Mouse (Mus musculus) forebrain, embryonic 12.5 days (tissue): ENCODE measurements around the gene Gpr157. TPM values are rescaled to one million over a fixed set of nuclear protein-coding genes. Genes with fewer than 3 reads are reported as not detected.

Source experiments
- ATAC-seq: fragments of 200-750 bp; cut with Nextera tagmentation; 2 replicates; pipeline ENCODE4 v1.8.0; 2017; ENCODE audit warnings: moderate TSS enrichment; ENCODE audit not compliant: low FRiP score
- H3K27ac ChIP-seq: fragments of 300-500 bp; sonication (generic); 2 replicates; pipeline ENCODE4 v1.5.1; 2016; ENCODE audit warnings: mild to moderate bottlenecking
- H3K27me3 ChIP-seq: fragments of 300-500 bp; sonication (generic); 2 replicates; pipeline ENCODE4 v1.6.1; 2016; ENCODE audit warnings: mild to moderate bottlenecking
- H3K36me3 ChIP-seq: fragments of 300-500 bp; sonication (generic); replicated peaks from 2 replicates; pipeline ENCODE4 v1.6.1; 2016; ENCODE audit warnings: mild to moderate bottlenecking
- H3K4me1 ChIP-seq: fragments of 300-500 bp; sonication (generic); 2 replicates; pipeline ENCODE4 v1.6.1; 2016
- H3K4me2 ChIP-seq: fragments of 300-500 bp; sonication (generic); 2 replicates; pipeline ENCODE4 v1.6.1; 2016; ENCODE audit warnings: mild to moderate bottlenecking, moderate library complexity
- H3K4me3 ChIP-seq: fragments of 300-500 bp; sonication (generic); replicated peaks from 2 replicates; pipeline ENCODE4 v1.5.1; 2016; ENCODE audit warnings: mild to moderate bottlenecking
- H3K9ac ChIP-seq: fragments of 300-500 bp; sonication (generic); 2 replicates; pipeline ENCODE4 v1.6.1; 2016; ENCODE audit warnings: mild to moderate bottlenecking
- H3K9me3 ChIP-seq: fragments of 300-500 bp; sonication (generic); 2 replicates; pipeline ENCODE4 v1.6.1; 2016
- WGBS: fragments of 180-500 bp; shearing (Covaris S2); methylation state at CpG from one replicate; pipeline ENCODE4 v1.1.7; 2016; 5-methylcytosine and 5-hydroxymethylcytosine counted together
- polyA plus RNA-seq: library from polyadenylated mRNA; unstranded; fragments of >200 nt; fragmentation: Nextera tagmentation; extraction: Ambion mirVana; gene quantifications from 2 replicates; pipeline ENCODE4 v1.2.1, GENCODE M21; 2016

Gene Gpr157
- polyA plus RNA-seq, 1 experiment from 2014 or later, result 0.54 TPM

DNA sequence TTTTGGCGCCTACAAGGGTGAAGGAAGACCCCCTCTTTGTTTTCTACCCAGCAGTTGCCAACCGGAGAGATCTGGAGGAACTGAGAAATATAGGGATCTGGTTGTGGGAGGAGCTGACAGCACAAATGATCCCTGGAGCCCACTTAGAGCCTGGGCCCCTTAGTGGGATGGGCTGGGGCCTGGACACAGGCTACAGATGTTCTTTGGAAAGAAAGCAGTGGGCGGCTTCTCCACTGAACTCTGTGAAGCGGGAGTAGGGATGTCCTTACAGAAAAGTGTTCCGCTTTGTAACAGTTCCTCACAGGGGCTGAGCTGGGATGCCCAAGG is 7.3 kb downstream of the Gpr157 start:
- WGBS, result 4% methylated on average over 5 of the region's 5 CpGs
- H3K36me3 ChIP-seq, result no peaks in the 10 kb centered on the region

DNA sequence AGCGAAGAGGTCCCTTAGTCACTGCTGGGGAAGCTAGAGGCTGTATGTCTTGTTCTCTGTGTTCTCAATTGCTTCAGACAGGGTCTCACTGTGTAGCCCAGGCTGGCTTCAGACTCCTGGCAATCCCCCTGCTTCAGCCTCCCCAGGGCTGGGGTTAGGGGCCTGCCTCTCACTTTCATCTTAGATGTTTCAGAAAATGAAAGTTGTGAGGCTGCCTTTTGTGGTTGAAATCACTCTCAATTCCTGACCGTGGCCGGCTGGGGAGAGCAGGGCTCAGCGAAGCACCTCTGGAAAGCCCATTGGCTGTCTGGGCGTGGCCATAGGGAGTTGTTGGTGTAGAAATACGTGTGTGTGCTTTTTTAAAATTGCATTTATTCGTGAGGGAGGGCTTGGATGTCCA is 9.1 kb downstream of the Gpr157 start:
- Histone ChIP-seq H3K4me1 (peaks cover 12% of the 10 kb centered on the region), H3K9me3 (no peaks in the 10 kb centered on the region), H3K27me3 (peaks cover 78% of the 10 kb centered on the region), H3K4me3 (no peak overlapping the region), H3K27ac (no peak overlapping the region), H3K36me3 (no peaks in the 10 kb centered on the region), H3K9ac (no peak overlapping the region), H3K4me2 (no peak overlapping the region)
- 79% methylated on average over 7 of the region's 7 CpGs for WGBS
- no peak for ATAC-seq

More for the DNA sequence above, 7.3 kb downstream of the Gpr157 start:
- Histone ChIP-seq H3K9ac (no peak overlapping the region), H3K27ac (no peak overlapping the region), H3K4me1 (peaks cover 12% of the 10 kb centered on the region), H3K4me2 (no peak overlapping the region), H3K4me3 (no peak overlapping the region), H3K9me3 (no peaks in the 10 kb centered on the region), H3K27me3 (peaks cover 85% of the 10 kb centered on the region)
- ATAC-seq, result no peak

DNA sequence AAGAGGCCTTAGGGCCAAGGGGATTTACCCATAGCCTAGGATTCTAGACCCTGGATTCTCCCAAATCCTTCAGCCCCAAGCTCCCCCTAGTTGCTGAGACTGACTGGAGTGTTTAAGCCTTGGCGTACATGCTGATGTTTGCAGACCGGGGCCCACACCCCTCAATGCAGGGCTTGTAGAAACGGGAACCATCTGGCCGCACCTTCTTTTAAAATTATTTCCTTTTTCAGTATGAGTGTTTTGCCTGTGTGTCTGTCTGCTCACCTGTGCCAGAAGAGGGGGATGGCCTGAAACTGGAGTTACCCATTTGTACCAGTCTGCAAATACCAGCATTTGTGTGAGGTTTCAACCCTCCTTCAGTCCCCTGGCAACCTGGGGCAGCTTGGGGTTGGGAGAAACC is 10.7 kb downstream of the Gpr157 start:
- Histone ChIP-seq H3K36me3 (no peaks in the 10 kb centered on the region), H3K4me2 (no peak overlapping the region), H3K27me3 (peaks cover 63% of the 10 kb centered on the region), H3K4me1 (peaks cover 12% of the 10 kb centered on the region), H3K27ac (no peak overlapping the region), H3K4me3 (no peak overlapping the region), H3K9ac (no peak overlapping the region), H3K9me3 (no peaks in the 10 kb centered on the region)
- ATAC-seq, result no peak
- WGBS, result 90% methylated on average over 4 of the region's 4 CpGs

DNA sequence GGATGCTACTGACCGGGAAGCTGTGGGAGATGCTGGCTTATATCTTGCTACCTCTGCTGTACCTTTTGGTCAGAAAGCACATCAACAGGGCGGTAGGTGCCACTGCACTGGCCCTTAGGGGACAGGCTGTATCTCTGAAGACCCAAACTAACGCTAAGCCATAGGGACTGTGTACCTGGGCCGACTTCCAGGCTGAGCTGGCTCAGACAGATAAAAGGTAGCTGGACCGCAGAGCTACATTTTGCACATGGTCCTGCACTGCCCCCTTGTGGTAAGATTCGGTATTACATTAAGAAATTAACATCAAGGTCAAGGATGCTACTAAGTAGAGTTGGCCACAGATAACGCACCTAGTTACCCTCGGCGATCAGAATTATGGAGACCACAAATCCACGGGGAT is 11.7 kb downstream of the Gpr157 start:
- peaks cover 56% of the 10 kb centered on the region for H3K27me3 ChIP-seq
- H3K27ac ChIP-seq, result no peak overlapping the region
- peak; percentile 81 for ATAC-seq
- H3K4me1 ChIP-seq, result peaks cover 11% of the 10 kb centered on the region
- no peak overlapping the region for H3K4me3 ChIP-seq
- H3K9ac ChIP-seq, result no peak overlapping the region
- no peaks in the 10 kb centered on the region for H3K36me3 ChIP-seq
- no peak overlapping the region for H3K4me2 ChIP-seq
- WGBS, result 19% methylated on average over 10 of the region's 10 CpGs
- H3K9me3 ChIP-seq, result no peaks in the 10 kb centered on the region

DNA sequence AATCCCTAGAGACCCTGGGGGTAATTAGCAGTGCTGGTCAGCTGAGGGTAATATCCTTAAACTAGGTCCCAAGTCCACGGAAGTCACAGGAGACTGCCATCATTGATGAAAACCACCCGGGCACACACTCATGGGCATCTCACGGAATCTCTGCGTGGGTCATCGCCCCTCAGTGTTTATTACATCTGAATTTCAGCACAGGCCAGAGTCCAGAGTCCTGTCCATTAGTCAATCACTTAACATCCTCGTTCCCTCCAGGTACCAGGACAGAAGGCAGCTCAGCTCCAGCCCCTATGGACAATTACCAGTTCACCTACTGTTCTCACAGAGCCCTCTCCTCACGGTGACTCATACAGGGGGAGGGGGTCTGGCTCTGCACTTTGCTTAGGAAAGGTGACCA is 15.7 kb downstream of the Gpr157 start:
- ATAC-seq, result no peak
- Histone ChIP-seq H3K9me3 (no peaks in the 10 kb centered on the region), H3K9ac (no peak overlapping the region), H3K27ac (no peak overlapping the region), H3K4me1 (no peaks in the 10 kb centered on the region), H3K4me3 (no peak overlapping the region), H3K4me2 (no peak overlapping the region), H3K27me3 (peaks cover 21% of the 10 kb centered on the region), H3K36me3 (no peaks in the 10 kb centered on the region)
- WGBS, result 88% methylated on average over 7 of the region's 7 CpGs

DNA sequence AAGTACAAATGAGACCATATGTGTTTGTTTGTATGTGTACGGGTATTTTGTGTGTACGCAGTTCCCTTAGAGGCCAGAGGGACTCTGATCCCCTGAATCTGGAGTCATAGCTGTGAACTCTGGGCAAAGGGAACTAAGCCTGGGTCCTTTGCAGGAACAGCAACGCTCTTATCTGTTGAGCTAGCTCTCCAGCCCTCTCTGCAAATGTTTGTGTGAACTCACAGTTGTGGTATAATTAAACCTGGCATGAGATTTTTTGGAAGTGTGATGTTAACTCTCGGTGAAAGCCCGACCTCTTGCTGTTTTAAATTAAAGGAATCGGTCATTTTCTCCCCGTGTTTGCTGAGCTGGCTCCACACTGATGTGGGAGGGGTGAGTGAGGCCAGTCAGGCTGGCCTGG is 18.5 kb downstream of the Gpr157 start:
- no peaks in the 10 kb centered on the region for H3K36me3 ChIP-seq
- H3K9me3 ChIP-seq, result no peaks in the 10 kb centered on the region
- ATAC-seq, result no peak
- no peak overlapping the region for H3K9ac ChIP-seq
- 74% methylated on average over 7 of the region's 7 CpGs for WGBS
- H3K27ac ChIP-seq, result no peak overlapping the region
- peaks cover 2% of the 10 kb centered on the region for H3K27me3 ChIP-seq
- H3K4me3 ChIP-seq, result no peak overlapping the region
- H3K4me1 ChIP-seq, result no peaks in the 10 kb centered on the region
- no peak overlapping the region for H3K4me2 ChIP-seq

DNA sequence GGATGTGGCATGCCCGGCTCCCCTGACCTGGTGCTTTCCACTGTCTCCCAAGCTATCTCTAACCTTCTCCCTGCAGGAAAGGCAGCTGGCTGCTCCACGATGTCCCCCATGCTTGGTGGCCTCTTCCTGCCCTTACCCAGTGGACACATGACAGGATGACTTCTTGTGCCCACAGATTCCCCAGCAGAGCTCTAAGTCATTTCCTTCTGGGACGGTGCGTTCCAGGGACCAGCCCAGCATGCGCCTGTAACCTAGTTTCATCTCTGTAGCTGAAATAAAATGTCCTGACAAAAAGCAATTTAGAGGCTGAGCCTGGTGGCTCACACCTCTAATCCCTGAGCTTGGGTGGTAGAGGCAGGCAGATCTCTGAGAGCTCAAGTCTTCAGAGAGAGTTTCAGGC is 19.5 kb downstream of the Gpr157 start:
- H3K27ac ChIP-seq, result no peak overlapping the region
- H3K36me3 ChIP-seq, result no peaks in the 10 kb centered on the region
- ATAC-seq, result no peak
- H3K4me1 ChIP-seq, result no peaks in the 10 kb centered on the region
- WGBS, result 79% methylated on average over 5 of the region's 5 CpGs
- no peak overlapping the region for H3K4me2 ChIP-seq
- H3K27me3 ChIP-seq, result no peaks in the 10 kb centered on the region
- no peaks in the 10 kb centered on the region for H3K9me3 ChIP-seq
- H3K4me3 ChIP-seq, result no peak overlapping the region
- no peak overlapping the region for H3K9ac ChIP-seq

DNA sequence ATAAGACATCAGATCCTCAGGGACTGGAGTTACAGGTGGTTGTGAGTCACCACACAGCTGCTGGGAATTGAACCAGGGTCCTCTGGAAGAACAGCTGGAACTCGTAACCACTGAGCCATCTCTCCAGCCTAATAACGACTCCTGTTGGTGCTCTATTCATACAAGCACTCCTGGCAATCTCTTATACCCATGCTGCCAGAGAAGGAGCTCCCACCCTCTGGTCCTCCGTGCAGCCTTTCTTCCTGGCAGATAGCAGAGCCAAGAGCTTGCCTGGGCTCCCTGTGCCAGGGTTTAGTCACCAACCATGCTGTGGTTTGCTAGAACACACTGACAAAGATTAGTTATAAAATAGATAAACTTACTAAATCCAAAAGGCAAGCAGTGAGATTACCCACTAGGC is 22.5 kb downstream of the Gpr157 start:
- Histone ChIP-seq H3K9me3 (no peaks in the 10 kb centered on the region), H3K4me1 (peaks cover 5% of the 10 kb centered on the region; the same call in 1 of the 2 replicates), H3K27me3 (no peaks in the 10 kb centered on the region), H3K9ac (no peak overlapping the region), H3K4me2 (no peak overlapping the region), H3K4me3 (no peak overlapping the region), H3K36me3 (no peaks in the 10 kb centered on the region), H3K27ac (no peak overlapping the region)
- ATAC-seq, result no peak
- 71% methylated on average over 3 of the region's 3 CpGs for WGBS

DNA sequence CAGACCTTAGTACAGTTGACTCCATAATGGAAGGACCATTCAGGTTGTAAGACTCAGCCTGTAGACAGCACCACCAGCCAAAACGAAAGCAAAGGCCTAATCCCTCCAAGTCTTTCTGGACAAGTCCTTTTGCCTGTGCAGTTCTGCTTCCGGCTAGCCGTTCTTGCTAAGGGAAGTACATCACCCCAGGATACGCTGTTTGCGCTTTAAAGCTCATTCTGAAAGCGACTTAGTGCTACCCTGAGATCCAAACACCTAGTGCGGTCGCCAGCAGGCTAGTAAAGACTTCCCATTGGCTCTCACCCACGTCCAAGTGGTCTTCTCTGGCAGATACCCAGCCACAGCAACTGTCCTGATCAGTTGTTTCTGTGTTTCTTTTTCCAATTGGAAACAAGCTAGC is 23.2 kb downstream of the Gpr157 start:
- Histone ChIP-seq H3K4me3 (no peak overlapping the region), H3K27me3 (no peaks in the 10 kb centered on the region), H3K9me3 (no peaks in the 10 kb centered on the region), H3K9ac (no peak overlapping the region), H3K27ac (no peak overlapping the region), H3K4me2 (no peak overlapping the region), H3K36me3 (no peaks in the 10 kb centered on the region), H3K4me1 (peaks cover 5% of the 10 kb centered on the region; the same call in 1 of the 2 replicates)
- 71% methylated on average over 9 of the region's 9 CpGs for WGBS
- no peak for ATAC-seq

DNA sequence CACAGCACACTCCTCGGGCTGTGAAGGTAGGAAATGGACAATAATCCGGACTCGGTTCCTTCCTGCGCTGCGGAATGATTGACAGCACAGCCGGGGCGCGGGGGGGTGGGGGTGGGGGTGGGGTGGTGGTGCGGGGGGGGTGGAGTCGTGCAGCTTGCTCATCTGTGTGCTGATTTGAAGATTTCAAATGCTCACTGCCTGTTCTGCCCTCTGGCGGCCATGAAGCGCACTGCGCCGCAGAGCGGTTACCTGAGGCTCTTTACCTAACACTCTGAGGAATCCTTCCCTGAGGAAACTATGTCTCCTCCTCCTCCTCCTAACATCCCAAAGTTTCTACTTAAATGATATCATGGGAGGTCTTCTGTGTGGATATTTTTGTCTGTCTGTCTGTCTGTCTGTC is 25.7 kb downstream of the Gpr157 start:
- H3K9me3 ChIP-seq, result no peaks in the 10 kb centered on the region
- H3K36me3 ChIP-seq, result no peaks in the 10 kb centered on the region
- no peak overlapping the region for H3K9ac ChIP-seq
- ATAC-seq, result peak; percentile 39; the same call in 1 of the 2 replicates
- no peak overlapping the region; the same call in 1 of the 2 replicates for H3K4me3 ChIP-seq
- H3K27ac ChIP-seq, result no peak overlapping the region
- WGBS, result 6% methylated on average over 15 of the region's 15 CpGs
- H3K4me2 ChIP-seq, result peak overlapping the region; percentile 44
- no peaks in the 10 kb centered on the region for H3K27me3 ChIP-seq
- H3K4me1 ChIP-seq, result peaks cover 5% of the 10 kb centered on the region; the same call in 1 of the 2 replicates

DNA sequence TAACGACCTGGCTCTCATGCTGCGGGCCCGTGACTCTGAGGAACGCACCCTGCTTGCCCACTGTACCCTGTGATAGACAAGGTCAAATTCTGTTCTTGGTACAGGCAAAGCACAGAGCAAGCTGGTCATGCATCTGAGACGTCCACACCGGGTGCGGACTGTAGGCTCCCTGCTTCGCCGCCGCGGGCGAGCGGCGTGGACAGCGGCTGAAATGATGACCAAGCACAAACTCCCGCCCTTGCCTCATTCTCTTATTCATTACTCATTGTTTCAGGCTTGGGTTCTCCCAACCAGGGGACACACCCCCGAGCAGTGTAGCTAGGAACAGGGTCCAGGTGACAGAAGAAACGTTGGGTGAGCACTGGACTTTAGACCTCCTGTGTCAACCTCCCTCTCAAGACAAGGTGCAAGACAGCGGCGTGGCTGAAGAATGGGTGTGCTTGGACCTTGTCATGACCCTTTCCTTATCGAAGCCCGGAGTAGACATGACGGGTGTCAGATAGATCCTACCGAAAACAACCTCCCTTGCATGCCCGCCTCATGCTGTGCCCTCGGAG is 27.4 kb downstream of the Gpr157 start:
- peaks cover 12% of the 10 kb centered on the region for H3K4me1 ChIP-seq
- H3K4me3 ChIP-seq, result no peak overlapping the region
- no peak for ATAC-seq
- 93% methylated on average over 26 of the region's 26 CpGs for WGBS
- no peak overlapping the region for H3K9ac ChIP-seq
- H3K9me3 ChIP-seq, result no peaks in the 10 kb centered on the region
- H3K27ac ChIP-seq, result no peak overlapping the region
- H3K4me2 ChIP-seq, result no peak overlapping the region
- H3K36me3 ChIP-seq, result no peaks in the 10 kb centered on the region
- H3K27me3 ChIP-seq, result no peaks in the 10 kb centered on the region

DNA sequence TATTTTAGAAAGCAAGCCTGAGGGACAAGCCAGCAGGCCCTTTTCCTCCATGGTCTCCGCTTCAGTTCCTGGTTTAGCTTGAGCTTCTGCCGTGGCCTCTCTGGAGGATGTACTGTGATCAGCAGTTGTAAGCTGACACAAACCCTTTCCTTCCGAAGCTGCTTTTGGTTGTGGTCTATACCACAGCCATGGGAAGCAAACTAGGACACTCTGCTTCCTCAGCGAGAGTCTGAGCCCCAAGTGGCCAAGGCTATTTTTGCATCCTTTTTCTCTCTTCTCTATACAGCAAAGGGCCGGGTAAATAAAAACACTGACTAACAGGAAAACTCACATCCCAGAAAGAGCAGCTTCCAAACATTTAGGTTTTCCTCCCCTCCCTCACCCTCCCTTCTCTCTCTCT is 30.1 kb downstream of the Gpr157 start:
- Histone ChIP-seq H3K4me3 (no peak overlapping the region), H3K9me3 (no peaks in the 10 kb centered on the region), H3K4me2 (no peak overlapping the region), H3K27ac (no peak overlapping the region), H3K27me3 (no peaks in the 10 kb centered on the region), H3K4me1 (peaks cover 17% of the 10 kb centered on the region), H3K9ac (no peak overlapping the region), H3K36me3 (no peaks in the 10 kb centered on the region)
- WGBS, result 52% methylated on average over 5 of the region's 5 CpGs
- ATAC-seq, result no peak

DNA sequence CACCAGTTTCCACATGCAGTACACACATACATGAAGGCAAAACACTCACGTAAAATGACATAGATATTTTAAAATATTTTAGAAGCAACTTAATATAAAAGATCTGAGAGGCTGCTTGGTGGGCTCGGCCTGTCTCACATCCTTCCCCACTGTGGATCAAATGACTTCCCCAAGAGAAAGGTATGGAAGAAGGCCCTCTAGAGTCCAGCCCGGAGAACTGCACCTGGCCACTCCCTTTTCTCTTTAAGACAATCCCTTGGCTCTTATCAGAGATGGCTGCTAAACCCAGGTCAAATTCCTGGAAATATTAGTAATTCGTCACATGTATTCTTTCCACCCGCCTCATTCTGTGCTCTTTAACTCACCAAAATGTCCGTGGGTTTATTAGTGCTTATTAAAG is 31.0 kb downstream of the Gpr157 start:
- H3K9ac ChIP-seq, result no peak overlapping the region
- no peak overlapping the region for H3K4me2 ChIP-seq
- no peak for ATAC-seq
- H3K27ac ChIP-seq, result no peak overlapping the region
- no peaks in the 10 kb centered on the region for H3K36me3 ChIP-seq
- no peaks in the 10 kb centered on the region for H3K27me3 ChIP-seq
- H3K4me1 ChIP-seq, result peaks cover 12% of the 10 kb centered on the region
- no peaks in the 10 kb centered on the region for H3K9me3 ChIP-seq
- 62% methylated on average over 6 of the region's 6 CpGs for WGBS
- no peak overlapping the region for H3K4me3 ChIP-seq
